Mouse (Mus musculus) C2C12 (cell line): ENCODE results near the gene Pkdrej. TPM values are rescaled to one million over a fixed set of nuclear protein-coding genes. Genes with fewer than 3 reads are reported as not detected.

Experiments
- H3K27me3 ChIP-seq: one replicate; pipeline ENCODE4 v1.6.1; 2011; ENCODE audit not compliant: control insufficient read depth, insufficient read depth, insufficient read length
- H3K36me3 ChIP-seq: one replicate; pipeline ENCODE4 v1.6.1; 2011; ENCODE audit not compliant: control insufficient read depth, insufficient read depth
- H3K4me3 ChIP-seq: one replicate; pipeline ENCODE4 v1.5.1; 2011; ENCODE audit warnings: mild to moderate bottlenecking, control low read depth; ENCODE audit not compliant: poor library complexity, insufficient read depth, severe bottlenecking
- H3K79me2 ChIP-seq: one replicate; pipeline ENCODE4 v1.6.1; 2011; ENCODE audit not compliant: control insufficient read depth, insufficient read depth
- H3K79me3 ChIP-seq: one replicate; pipeline ENCODE4 v1.6.1; 2011; ENCODE audit warnings: low read depth, control low read depth
- H3ac ChIP-seq: one replicate; pipeline ENCODE3; 2011; ENCODE audit warnings: low read depth; ENCODE audit not compliant: control insufficient read depth, insufficient read length
- CEBPB ChIP-seq: IDR thresholded peaks from one replicate; pipeline ENCODE4 v1.6.1; 2011; ENCODE audit warnings: low read depth, mild to moderate bottlenecking, control low read depth, moderate library complexity
- CTCF ChIP-seq: IDR thresholded peaks from one replicate; pipeline ENCODE4 v1.5.1; 2011; ENCODE audit not compliant: control insufficient read depth, insufficient read depth, insufficient read length
- FOSL1 ChIP-seq: IDR thresholded peaks from one replicate; pipeline ENCODE4 v1.8.0; 2011; ENCODE audit warnings: mild to moderate bottlenecking, low read length; ENCODE audit not compliant: poor library complexity, insufficient read depth, severe bottlenecking
- MAX ChIP-seq: IDR thresholded peaks from one replicate; pipeline ENCODE4 v1.6.1; 2011; ENCODE audit warnings: mild to moderate bottlenecking, control low read depth
- MYOD1 ChIP-seq: IDR thresholded peaks from one replicate; pipeline ENCODE4 v1.6.1; 2011; ENCODE audit warnings: low read depth; ENCODE audit not compliant: control insufficient read depth, insufficient read length
- MYOG ChIP-seq: IDR thresholded peaks from one replicate; pipeline ENCODE4 v1.6.1; 2011; ENCODE audit not compliant: control insufficient read depth, insufficient read length; ENCODE audit errors: extremely low read depth
- USF1 ChIP-seq: IDR thresholded peaks from one replicate; pipeline ENCODE4 v1.6.1; 2011; ENCODE audit warnings: low read depth, mild to moderate bottlenecking, control low read depth, moderate library complexity
- polyA plus RNA-seq: library from polyadenylated mRNA; unstranded; fragments of >200 nt; fragmentation: generic; extraction: Trizol; gene quantifications from one replicate; pipeline ENCODE4 v1.2.1, GENCODE M21; 2012; ENCODE audit warnings: missing spikeins

Pkdrej gene
- polyA plus RNA-seq, 1 experiment: not detected

DNA sequence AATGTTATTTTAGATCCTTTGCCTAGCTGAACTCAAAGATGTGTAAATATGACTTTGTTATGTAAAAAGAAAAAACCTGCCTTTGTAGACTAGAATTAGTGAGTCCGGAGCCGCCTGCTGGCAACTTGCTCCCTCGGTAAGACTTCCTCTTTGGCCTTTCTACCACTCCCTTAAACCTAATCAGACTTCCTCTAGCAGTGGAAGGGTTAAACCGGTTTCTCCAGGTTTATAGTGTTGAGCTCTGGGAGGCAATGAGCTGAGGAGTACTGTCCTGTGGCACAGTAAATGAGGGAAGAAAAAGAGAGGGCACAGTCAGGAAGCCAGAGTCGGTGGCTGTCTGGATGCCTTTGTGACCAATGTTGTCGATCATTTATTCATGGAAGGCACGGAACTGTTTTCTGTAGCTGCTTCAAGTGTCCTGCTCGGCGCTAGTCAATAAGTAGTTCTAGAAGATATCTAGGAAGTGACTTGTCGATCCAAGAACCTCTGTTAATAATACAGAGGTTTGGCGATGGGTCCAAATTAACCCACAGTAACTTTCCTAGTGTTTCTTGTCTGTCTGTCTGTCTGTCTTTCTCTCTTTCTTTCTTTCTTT, 49.3 kb downstream of the Pkdrej start:
- H3K4me3 ChIP-seq: no peak overlapping the region
- H3K79me3 ChIP-seq: no peaks in the 10 kb centered on the region
- peaks cover 81% of the 10 kb centered on the region for H3K27me3 ChIP-seq
- TF ChIP-seq MYOD1 (no peak), MAX (no peak), CTCF (no peak), CEBPB (no peak), MYOG (no peak), FOSL1 (no peak), USF1 (no peak)
- H3K79me2 ChIP-seq: no peaks in the 10 kb centered on the region
- H3ac ChIP-seq: no peak overlapping the region
- no peaks in the 10 kb centered on the region for H3K36me3 ChIP-seq

DNA sequence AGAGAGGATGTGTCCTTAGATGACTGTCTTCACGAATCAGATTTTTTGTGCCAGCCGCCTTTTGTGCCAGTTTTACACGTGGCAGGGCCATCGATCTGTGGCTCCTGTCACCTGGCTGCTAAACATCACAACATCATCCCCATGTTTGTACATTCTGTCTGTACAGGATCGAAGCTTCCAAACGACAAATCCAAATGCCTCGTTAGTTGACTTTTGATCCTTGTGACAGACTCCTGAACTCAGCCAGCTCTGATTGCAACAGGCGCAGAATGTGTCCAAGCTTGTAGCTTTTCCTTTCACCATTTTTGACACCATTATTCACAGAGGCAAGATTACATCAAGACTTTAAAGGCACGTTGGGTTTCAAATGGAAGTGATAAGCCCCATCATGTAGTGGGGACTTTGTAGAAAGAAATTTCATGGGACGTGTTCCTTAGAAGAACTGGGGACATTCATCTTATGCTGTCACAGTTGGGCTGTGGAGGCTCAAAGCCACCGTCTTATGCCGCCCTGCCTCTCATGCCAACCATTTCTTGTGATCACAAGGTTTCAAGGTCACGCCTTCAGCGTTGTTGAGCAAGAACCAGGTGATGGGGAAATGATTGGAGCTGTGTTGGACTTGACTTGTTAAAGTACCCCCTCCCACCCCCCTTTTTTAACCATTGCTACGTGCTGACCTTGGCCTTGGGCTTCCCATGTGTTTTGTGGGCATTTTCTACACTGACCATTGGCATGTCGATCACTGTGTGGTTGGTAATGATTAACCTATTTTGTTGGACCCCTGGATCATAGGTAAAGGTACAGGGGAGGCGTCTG, 50.0 kb downstream of the Pkdrej start:
- Histone ChIP-seq H3K36me3 (no peaks in the 10 kb centered on the region), H3K79me3 (no peaks in the 10 kb centered on the region), H3K79me2 (no peaks in the 10 kb centered on the region), H3K4me3 (no peak overlapping the region), H3ac (no peak overlapping the region), H3K27me3 (peaks cover 77% of the 10 kb centered on the region)
- TF ChIP-seq USF1 (no peak), MAX (no peak), FOSL1 (no peak), MYOG (no peak), MYOD1 (no peak)

DNA sequence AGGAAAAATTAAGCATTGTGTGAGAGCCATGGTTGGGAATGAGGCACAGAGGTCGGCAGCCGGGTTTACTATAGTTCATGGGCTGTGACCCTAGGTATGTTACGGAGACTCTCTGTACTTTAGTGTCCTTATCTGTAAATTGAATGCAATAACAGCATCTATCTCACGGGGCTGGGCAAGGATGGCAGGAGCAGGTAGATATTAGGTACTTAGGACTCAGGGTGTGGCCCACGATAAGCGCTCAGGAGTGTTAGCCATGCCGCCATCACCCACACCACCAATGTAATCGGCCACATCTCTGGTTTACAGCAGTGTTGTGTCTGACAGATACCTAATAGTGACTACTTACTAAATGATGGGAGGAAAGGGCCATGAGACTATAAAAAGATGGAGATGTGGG, 52.5 kb downstream of the Pkdrej start:
- Histone ChIP-seq H3K79me2 (no peaks in the 10 kb centered on the region), H3ac (no peak overlapping the region), H3K36me3 (no peaks in the 10 kb centered on the region), H3K4me3 (no peak overlapping the region), H3K79me3 (no peaks in the 10 kb centered on the region), H3K27me3 (peaks cover 70% of the 10 kb centered on the region)
- TF ChIP-seq CTCF: no peak
- no peak for TF ChIP-seq MYOG
- no peak for TF ChIP-seq MYOD1
- TF ChIP-seq CEBPB: no peak
- TF ChIP-seq MAX: no peak
- no peak for TF ChIP-seq FOSL1
- TF ChIP-seq USF1: no peak

DNA sequence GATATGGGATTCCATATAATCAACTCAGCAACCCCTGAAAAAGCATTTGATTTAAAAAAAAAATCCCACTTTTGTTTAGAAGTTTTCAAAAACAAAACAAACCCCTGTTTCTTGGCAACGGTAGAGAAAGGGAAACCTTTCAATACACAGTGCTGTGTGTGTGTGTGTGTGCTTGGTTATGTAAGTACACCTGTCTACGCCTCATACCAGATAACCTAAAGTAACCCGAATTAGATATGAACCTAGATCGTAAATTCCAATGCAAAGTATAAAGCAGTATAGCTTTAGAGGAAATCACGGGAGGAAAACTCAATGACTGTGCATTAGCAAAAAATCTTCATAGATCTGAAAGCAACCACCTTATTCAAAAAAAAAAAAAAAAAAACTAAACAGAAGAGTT, 54.9 kb downstream of the Pkdrej start:
- no peak overlapping the region for H3ac ChIP-seq
- no peaks in the 10 kb centered on the region for H3K36me3 ChIP-seq
- no peak overlapping the region for H3K4me3 ChIP-seq
- peaks cover 60% of the 10 kb centered on the region for H3K27me3 ChIP-seq
- no peaks in the 10 kb centered on the region for H3K79me3 ChIP-seq
- H3K79me2 ChIP-seq: no peaks in the 10 kb centered on the region
- TF ChIP-seq CTCF (no peak), MAX (no peak), FOSL1 (no peak), MYOG (no peak), USF1 (no peak)

DNA sequence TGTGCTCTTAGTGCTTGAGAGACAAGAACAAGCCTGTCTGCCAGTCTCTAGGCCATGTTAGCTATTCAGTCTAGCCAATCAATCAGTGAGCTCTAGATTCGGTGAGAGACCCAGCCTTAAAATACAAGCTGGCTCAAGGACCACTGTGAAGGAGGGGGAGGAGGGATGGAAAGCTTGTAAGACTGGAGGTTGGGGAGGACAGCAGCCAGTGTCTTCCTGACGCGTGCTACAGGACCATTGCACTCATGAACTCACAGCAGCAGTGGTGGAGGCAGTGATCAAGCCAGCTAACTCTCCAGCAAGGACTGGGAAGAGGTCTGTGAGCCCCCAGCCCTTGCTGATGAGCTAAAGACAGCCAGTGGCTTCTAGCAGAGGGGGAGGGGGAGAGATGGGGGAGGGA, 56.5 kb downstream of the Pkdrej start:
- Histone ChIP-seq H3K36me3 (no peaks in the 10 kb centered on the region), H3K27me3 (peaks cover 43% of the 10 kb centered on the region), H3K79me3 (no peaks in the 10 kb centered on the region), H3ac (no peak overlapping the region), H3K79me2 (no peaks in the 10 kb centered on the region), H3K4me3 (no peak overlapping the region)
- TF ChIP-seq USF1: no peak
- no peak for TF ChIP-seq CEBPB
- no peak for TF ChIP-seq CTCF

Other genes starting within 250 kb of the Pkdrej start
- gene Wnt7b, start 239.3 kb downstream of the Pkdrej start, polyA plus RNA-seq: 2.5 TPM
- 0.08 TPM for gene Ppara, start 86.8 kb downstream of the Pkdrej start, polyA plus RNA-seq
- gene Cdpf1, start 10.0 kb downstream of the Pkdrej start, polyA plus RNA-seq: 17.0 TPM
- 0.07 TPM for gene Ttc38, start 10.6 kb upstream of the Pkdrej start, polyA plus RNA-seq
- 60.7 TPM for gene Gtse1, start 38.0 kb upstream of the Pkdrej start, polyA plus RNA-seq
- 10.4 TPM for gene Trmu, start 57.6 kb upstream of the Pkdrej start, polyA plus RNA-seq
- 0.16 TPM for gene Celsr1, start 212.0 kb upstream of the Pkdrej start, polyA plus RNA-seq
- gene Gramd4, start 236.0 kb upstream of the Pkdrej start, polyA plus RNA-seq: 36.2 TPM